Mouse (Mus musculus) small intestine, adult 2 months (tissue): ENCODE data around the gene Mgll. TPM values are rescaled to one million over a fixed set of nuclear protein-coding genes. Genes with fewer than 3 reads are reported as not detected.

ENCODE experiments used
- H3K27ac ChIP-seq: fragments of 200-500 bp; 2 replicates; pipeline ENCODE4 v1.5.1; 2012; ENCODE audit warnings: low read depth, low read length, control low read depth, inconsistent platforms; ENCODE audit not compliant: insufficient read depth
- H3K27me3 ChIP-seq: fragments of 200-500 bp; 2 replicates; pipeline ENCODE4 v1.6.1; 2012; ENCODE audit warnings: mild to moderate bottlenecking, moderate library complexity, low read length, inconsistent platforms; ENCODE audit not compliant: control insufficient read depth, insufficient read depth
- H3K36me3 ChIP-seq: fragments of 200-500 bp; 2 replicates; pipeline ENCODE4 v1.6.1; 2012; ENCODE audit warnings: mild to moderate bottlenecking, low read length, control low read depth, inconsistent platforms; ENCODE audit not compliant: control insufficient read depth, insufficient read depth
- H3K4me1 ChIP-seq: fragments of 200-500 bp; 2 replicates; pipeline ENCODE4 v1.6.1; 2012; ENCODE audit warnings: low read length, inconsistent platforms, mixed read lengths; ENCODE audit not compliant: control insufficient read depth, insufficient read depth, insufficient read length
- H3K4me3 ChIP-seq: fragments of 200-500 bp; 2 replicates; pipeline ENCODE4 v1.5.1; 2012; ENCODE audit warnings: low read depth, mild to moderate bottlenecking, control low read depth, inconsistent platforms, low read length, moderate library complexity
- CTCF ChIP-seq: fragments of 200-500 bp; IDR thresholded peaks from 2 replicates; pipeline ENCODE4 v1.5.1; 2012; ENCODE audit warnings: low read depth, mild to moderate bottlenecking, control low read depth, inconsistent platforms, low read length, moderate library complexity, mixed read lengths; ENCODE audit not compliant: insufficient replicate concordance, insufficient read length; ENCODE audit errors: extremely low read depth
- POLR2A ChIP-seq: fragments of 200-500 bp; IDR thresholded peaks from 2 replicates; pipeline ENCODE4 v1.6.1; 2012; ENCODE audit warnings: low read depth, mild to moderate bottlenecking, control low read depth, inconsistent platforms, low read length, moderate library complexity
- WGBS: fragments of 180-500 bp; shearing (Covaris S2); methylation state at CpG from one replicate; pipeline ENCODE4 v1.1.7; 2018; 5-methylcytosine and 5-hydroxymethylcytosine counted together
- polyA plus RNA-seq: library from polyadenylated mRNA; depleted of rRNA; stranded (reverse); fragments of >200 nt; gene quantifications from 2 replicates; pipeline ENCODE4 v1.2.3, GENCODE M21; 2012

Gene Mgll
- polyA plus RNA-seq, 1 experiment = 29.5 TPM

DNA sequence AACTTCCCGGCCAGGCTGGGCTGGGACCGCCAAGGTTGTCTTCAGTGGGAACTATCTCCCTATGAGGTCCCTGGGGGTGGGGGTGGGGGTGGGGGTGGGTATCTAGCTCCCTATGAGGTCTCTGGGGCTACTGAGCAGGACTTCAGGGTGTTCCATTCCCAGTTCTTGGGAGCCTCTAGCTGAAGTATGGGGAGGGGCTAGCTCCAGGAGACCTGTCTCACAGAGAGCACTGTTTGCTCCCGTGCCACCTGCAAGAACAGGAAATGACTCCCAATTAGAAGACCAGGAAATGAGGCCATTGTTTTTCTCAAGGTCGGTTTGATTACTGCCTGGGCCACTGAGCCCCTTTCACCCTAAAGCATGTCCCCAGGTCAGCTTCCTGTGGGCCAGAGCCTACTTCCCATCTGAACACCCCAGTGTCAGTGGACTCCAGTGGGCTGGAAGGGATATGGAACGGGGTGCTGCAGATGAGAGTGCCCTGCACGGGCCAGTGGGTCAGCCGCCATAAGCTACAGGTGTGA lies 87.7 kb downstream of the Mgll start:
- Histone ChIP-seq H3K27ac (no peak overlapping the region), H3K36me3 (no peaks in the 10 kb centered on the region), H3K4me3 (no peak overlapping the region), H3K27me3 (no peaks in the 10 kb centered on the region), H3K4me1 (no peaks in the 10 kb centered on the region; the same call in 1 of the 2 replicates)
- TF ChIP-seq CTCF (no peak), POLR2A (no peak)
- WGBS = 47% methylated on average over 7 of the region's 7 CpGs

GRCm38 (mm10) chr6:88812886-88813285 lies 88.7 kb downstream of the Mgll start:
- 93% methylated on average over 3 of the region's 3 CpGs for WGBS

DNA sequence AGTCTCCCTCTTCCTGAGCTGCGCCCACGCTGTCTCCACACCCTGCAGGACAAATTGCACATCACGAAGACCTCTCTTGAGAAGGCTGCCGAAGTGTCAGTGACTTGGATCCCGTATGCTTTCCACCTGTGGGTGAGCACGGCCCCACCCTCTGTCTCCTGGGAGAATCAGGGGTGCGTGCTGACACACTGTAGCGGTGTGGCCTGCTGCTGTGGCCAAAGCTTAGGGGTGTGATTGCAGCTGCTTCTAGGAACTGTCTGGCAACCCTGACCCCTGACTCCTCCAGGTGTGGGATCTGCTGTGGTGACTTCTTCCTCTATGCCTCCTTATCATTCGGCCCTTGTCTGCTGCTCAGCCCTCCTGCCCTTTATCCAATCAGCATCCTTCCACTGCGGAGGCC lies 89.6 kb downstream of the Mgll start:
- H3K36me3 ChIP-seq = no peaks in the 10 kb centered on the region
- TF ChIP-seq CTCF (no peak), POLR2A (no peak)
- 76% methylated on average over 10 of the region's 10 CpGs for WGBS
- H3K27me3 ChIP-seq = no peaks in the 10 kb centered on the region
- H3K4me1 ChIP-seq = no peaks in the 10 kb centered on the region; the same call in 1 of the 2 replicates
- no peak overlapping the region for H3K27ac ChIP-seq
- H3K4me3 ChIP-seq = no peak overlapping the region

More at GRCm38 (mm10) chr6:88812886-88813285, 88.7 kb downstream of the Mgll start:
- H3K4me1 ChIP-seq = no peaks in the 10 kb centered on the region; the same call in 1 of the 2 replicates
- H3K27me3 ChIP-seq = no peaks in the 10 kb centered on the region
- no peak for TF ChIP-seq POLR2A
- TF ChIP-seq CTCF = no peak
- no peak overlapping the region for H3K4me3 ChIP-seq
- no peak overlapping the region for H3K27ac ChIP-seq
- H3K36me3 ChIP-seq = no peaks in the 10 kb centered on the region

DNA sequence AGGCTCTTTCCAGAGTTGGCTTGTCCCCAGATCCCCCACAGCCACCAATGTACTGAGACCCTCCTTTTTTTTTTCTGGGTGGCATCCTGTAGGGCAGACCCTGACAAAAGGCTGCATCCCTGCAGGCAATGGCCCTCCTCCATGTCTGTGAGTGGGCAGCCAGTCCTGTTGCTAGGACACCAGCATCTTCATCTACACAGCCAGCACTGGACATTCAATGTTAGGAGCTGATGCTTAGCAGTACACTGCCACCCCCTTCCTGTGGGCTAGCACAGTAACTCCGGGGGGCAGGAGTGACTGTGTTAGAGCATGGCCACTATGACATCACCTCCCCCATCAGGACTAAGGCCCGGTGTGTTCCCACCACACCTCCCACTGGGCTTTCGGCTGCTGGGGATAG lies 90.8 kb downstream of the Mgll start:
- Histone ChIP-seq H3K36me3 (no peaks in the 10 kb centered on the region), H3K4me1 (no peaks in the 10 kb centered on the region; the same call in 1 of the 2 replicates), H3K27ac (no peak overlapping the region), H3K27me3 (no peaks in the 10 kb centered on the region), H3K4me3 (no peak overlapping the region)
- whole genome bisulfite sequencing = 82% methylated on average over 3 of the region's 3 CpGs
- TF ChIP-seq POLR2A (no peak), CTCF (no peak)

GRCm38 (mm10) chr6:88815489-88815888 lies 91.3 kb downstream of the Mgll start:
- H3K27ac ChIP-seq = no peak overlapping the region
- H3K4me1 ChIP-seq = no peaks in the 10 kb centered on the region; the same call in 1 of the 2 replicates
- H3K36me3 ChIP-seq = no peaks in the 10 kb centered on the region
- WGBS = 85% methylated on average over 3 of the region's 3 CpGs
- no peak for TF ChIP-seq CTCF
- no peak for TF ChIP-seq POLR2A
- H3K4me3 ChIP-seq = no peak overlapping the region
- H3K27me3 ChIP-seq = no peaks in the 10 kb centered on the region

- H3K27me3 ChIP-seq = no peaks in the 10 kb centered on the region
- no peaks in the 10 kb centered on the region for H3K36me3 ChIP-seq
- no peaks in the 10 kb centered on the region; the same call in 1 of the 2 replicates for H3K4me1 ChIP-seq
- no peak for TF ChIP-seq POLR2A
- TF ChIP-seq CTCF = no peak
- no peak overlapping the region for H3K4me3 ChIP-seq
- H3K27ac ChIP-seq = no peak overlapping the region
- 79% methylated on average over 3 of the region's 3 CpGs for WGBS
Observed at GRCm38 (mm10) chr6:88816913-88817312, 92.7 kb downstream of the Mgll start.

DNA sequence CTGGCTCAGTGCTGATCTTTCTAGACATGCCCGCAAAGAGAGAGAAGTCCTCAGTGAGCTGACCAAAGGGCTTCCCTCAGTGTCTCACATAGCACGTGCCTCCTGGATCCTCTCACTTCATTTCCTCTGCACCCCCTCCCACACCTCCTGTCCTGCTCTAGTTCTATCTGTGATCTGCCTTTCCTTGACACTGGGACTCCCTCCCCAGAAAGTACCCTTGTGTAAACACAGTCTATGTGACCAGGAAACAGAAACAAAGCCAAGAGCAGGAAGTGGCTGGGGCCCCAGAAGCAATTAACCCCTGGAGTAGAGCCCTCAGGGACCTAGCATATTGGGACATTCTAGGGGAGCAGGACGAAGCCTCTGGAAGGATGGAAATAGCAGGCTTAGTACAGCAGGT lies 96.6 kb downstream of the Mgll start:
- TF ChIP-seq POLR2A = no peak
- TF ChIP-seq CTCF = no peak
- Histone ChIP-seq H3K4me3 (no peak overlapping the region), H3K27me3 (no peaks in the 10 kb centered on the region), H3K36me3 (no peaks in the 10 kb centered on the region), H3K4me1 (no peaks in the 10 kb centered on the region; the same call in 1 of the 2 replicates), H3K27ac (no peak overlapping the region)
- WGBS = 12% methylated on average over 3 of the region's 3 CpGs
